Mouse (Mus musculus): ENCODE results near the gene Ublcp1. TPM values are rescaled to one million over a fixed set of nuclear protein-coding genes. Genes with fewer than 3 reads are reported as not detected.

Gene Ublcp1
- polyA plus RNA-seq, 1 experiment from 2014 or later: 78.4 TPM

- 57% methylated on average over 1 of the region's 1 CpGs for WGBS
- Histone ChIP-seq H3K4me3 (ENCODE audit: low read length) (no peak overlapping the region), H3K4me2 (replicated peaks; ENCODE audit: low read depth, low read length) (no peak overlapping the region), H3K4me1 (ENCODE audit: control insufficient read depth, insufficient read depth, low read length) (no peaks in the 10 kb centered on the region), H3K9ac (ENCODE audit: low read depth, low read length) (no peak overlapping the region), H3K9me3 (ENCODE audit: control insufficient read depth, low read length) (no peaks in the 10 kb centered on the region), H3K27ac (ENCODE audit: low read depth, low read length) (no peak overlapping the region), H3K27me3 (ENCODE audit: control insufficient read depth, insufficient read depth, low read length) (no peaks in the 10 kb centered on the region), H3K36me3 (ENCODE audit: control insufficient read depth, insufficient read depth, low read length) (no peaks in the 10 kb centered on the region)
- no peak for ATAC-seq (ENCODE audit: low FRiP score, low TSS enrichment)
Measured at GRCm38 (mm10) chr11:44417403-44417802, 52.9 kb downstream of the Ublcp1 start.

GRCm38 (mm10) chr11:44414605-44415004 lies 55.7 kb downstream of the Ublcp1 start:
- H3K27me3 ChIP-seq (ENCODE audit: control insufficient read depth, insufficient read depth, low read length): no peaks in the 10 kb centered on the region
- H3K9me3 ChIP-seq (ENCODE audit: control insufficient read depth, low read length): no peaks in the 10 kb centered on the region
- H3K36me3 ChIP-seq (ENCODE audit: control insufficient read depth, insufficient read depth, low read length): no peaks in the 10 kb centered on the region
- H3K9ac ChIP-seq (ENCODE audit: low read depth, low read length): no peak overlapping the region
- 95% methylated on average over 3 of the region's 3 CpGs for WGBS
- H3K4me1 ChIP-seq (ENCODE audit: control insufficient read depth, insufficient read depth, low read length): no peaks in the 10 kb centered on the region
- no peak for ATAC-seq (ENCODE audit: low FRiP score, low TSS enrichment)
- no peak overlapping the region for H3K4me2 ChIP-seq (replicated peaks; ENCODE audit: low read depth, low read length)
- H3K4me3 ChIP-seq (ENCODE audit: low read length): no peak overlapping the region
- H3K27ac ChIP-seq (ENCODE audit: low read depth, low read length): no peak overlapping the region

GRCm38 (mm10) chr11:44413371-44413770 lies 56.9 kb downstream of the Ublcp1 start:
- H3K4me1 ChIP-seq (ENCODE audit: control insufficient read depth, insufficient read depth, low read length): no peaks in the 10 kb centered on the region
- 90% methylated on average over 3 of the region's 3 CpGs for WGBS
- H3K27me3 ChIP-seq (ENCODE audit: control insufficient read depth, insufficient read depth, low read length): no peaks in the 10 kb centered on the region
- H3K9me3 ChIP-seq (ENCODE audit: control insufficient read depth, low read length): no peaks in the 10 kb centered on the region
- H3K9ac ChIP-seq (ENCODE audit: low read depth, low read length): no peak overlapping the region
- no peak for ATAC-seq (ENCODE audit: low FRiP score, low TSS enrichment)
- H3K4me2 ChIP-seq (replicated peaks; ENCODE audit: low read depth, low read length): no peak overlapping the region
- no peak overlapping the region for H3K27ac ChIP-seq (ENCODE audit: low read depth, low read length)
- no peak overlapping the region for H3K4me3 ChIP-seq (ENCODE audit: low read length)
- H3K36me3 ChIP-seq (ENCODE audit: control insufficient read depth, insufficient read depth, low read length): no peaks in the 10 kb centered on the region

GRCm38 (mm10) chr11:44412276-44412675 lies 58.0 kb downstream of the Ublcp1 start:
- H3K4me2 ChIP-seq (replicated peaks; ENCODE audit: low read depth, low read length): no peak overlapping the region
- H3K27me3 ChIP-seq (ENCODE audit: control insufficient read depth, insufficient read depth, low read length): no peaks in the 10 kb centered on the region
- ATAC-seq (ENCODE audit: low FRiP score, low TSS enrichment): no peak
- no peak overlapping the region for H3K27ac ChIP-seq (ENCODE audit: low read depth, low read length)
- no peak overlapping the region for H3K9ac ChIP-seq (ENCODE audit: low read depth, low read length)
- no peaks in the 10 kb centered on the region for H3K4me1 ChIP-seq (ENCODE audit: control insufficient read depth, insufficient read depth, low read length)
- no peaks in the 10 kb centered on the region for H3K9me3 ChIP-seq (ENCODE audit: control insufficient read depth, low read length)
- 67% methylated on average over 8 of the region's 8 CpGs for WGBS
- H3K36me3 ChIP-seq (ENCODE audit: control insufficient read depth, insufficient read depth, low read length): no peaks in the 10 kb centered on the region
- no peak overlapping the region for H3K4me3 ChIP-seq (ENCODE audit: low read length)

GRCm38 (mm10) chr11:44410413-44410812 lies 59.9 kb downstream of the Ublcp1 start:
- no peaks in the 10 kb centered on the region for H3K4me1 ChIP-seq (ENCODE audit: control insufficient read depth, insufficient read depth, low read length)
- H3K27ac ChIP-seq (ENCODE audit: low read depth, low read length): no peak overlapping the region
- ATAC-seq (ENCODE audit: low FRiP score, low TSS enrichment): no peak
- WGBS: 69% methylated on average over 3 of the region's 3 CpGs
- no peaks in the 10 kb centered on the region for H3K27me3 ChIP-seq (ENCODE audit: control insufficient read depth, insufficient read depth, low read length)
- no peak overlapping the region for H3K4me3 ChIP-seq (ENCODE audit: low read length)
- no peak overlapping the region for H3K4me2 ChIP-seq (replicated peaks; ENCODE audit: low read depth, low read length)
- no peaks in the 10 kb centered on the region for H3K36me3 ChIP-seq (ENCODE audit: control insufficient read depth, insufficient read depth, low read length)
- no peaks in the 10 kb centered on the region for H3K9me3 ChIP-seq (ENCODE audit: control insufficient read depth, low read length)
- no peak overlapping the region for H3K9ac ChIP-seq (ENCODE audit: low read depth, low read length)

GRCm38 (mm10) chr11:44408626-44409025 lies 61.7 kb downstream of the Ublcp1 start:
- Histone ChIP-seq H3K36me3 (ENCODE audit: control insufficient read depth, insufficient read depth, low read length) (no peaks in the 10 kb centered on the region), H3K9ac (ENCODE audit: low read depth, low read length) (no peak overlapping the region), H3K4me3 (ENCODE audit: low read length) (no peak overlapping the region), H3K27me3 (ENCODE audit: control insufficient read depth, insufficient read depth, low read length) (no peaks in the 10 kb centered on the region), H3K27ac (ENCODE audit: low read depth, low read length) (no peak overlapping the region), H3K9me3 (ENCODE audit: control insufficient read depth, low read length) (no peaks in the 10 kb centered on the region), H3K4me1 (ENCODE audit: control insufficient read depth, insufficient read depth, low read length) (no peaks in the 10 kb centered on the region), H3K4me2 (replicated peaks; ENCODE audit: low read depth, low read length) (no peak overlapping the region)
- no peak for ATAC-seq (ENCODE audit: low FRiP score, low TSS enrichment)
- 29% methylated on average over 5 of the region's 5 CpGs for WGBS

- H3K4me1 ChIP-seq (ENCODE audit: control insufficient read depth, insufficient read depth, low read length): no peaks in the 10 kb centered on the region
- H3K9ac ChIP-seq (ENCODE audit: low read depth, low read length): no peak overlapping the region
- ATAC-seq (ENCODE audit: low FRiP score, low TSS enrichment): no peak
- H3K4me2 ChIP-seq (replicated peaks; ENCODE audit: low read depth, low read length): no peak overlapping the region
- H3K36me3 ChIP-seq (ENCODE audit: control insufficient read depth, insufficient read depth, low read length): no peaks in the 10 kb centered on the region
- no peaks in the 10 kb centered on the region for H3K9me3 ChIP-seq (ENCODE audit: control insufficient read depth, low read length)
- 58% methylated on average over 5 of the region's 5 CpGs for WGBS
- H3K27ac ChIP-seq (ENCODE audit: low read depth, low read length): no peak overlapping the region
- no peaks in the 10 kb centered on the region for H3K27me3 ChIP-seq (ENCODE audit: control insufficient read depth, insufficient read depth, low read length)
- H3K4me3 ChIP-seq (ENCODE audit: low read length): no peak overlapping the region
Measured at GRCm38 (mm10) chr11:44406457-44406856, 63.8 kb downstream of the Ublcp1 start.

GRCm38 (mm10) chr11:44405961-44406360 lies 64.3 kb downstream of the Ublcp1 start:
- no peak overlapping the region for H3K4me2 ChIP-seq (replicated peaks; ENCODE audit: low read depth, low read length)
- H3K4me1 ChIP-seq (ENCODE audit: control insufficient read depth, insufficient read depth, low read length): no peaks in the 10 kb centered on the region
- ATAC-seq (ENCODE audit: low FRiP score, low TSS enrichment): no peak
- H3K9ac ChIP-seq (ENCODE audit: low read depth, low read length): no peak overlapping the region
- no peaks in the 10 kb centered on the region for H3K36me3 ChIP-seq (ENCODE audit: control insufficient read depth, insufficient read depth, low read length)
- WGBS: 14% methylated on average over 1 of the region's 1 CpGs
- no peak overlapping the region for H3K27ac ChIP-seq (ENCODE audit: low read depth, low read length)
- H3K4me3 ChIP-seq (ENCODE audit: low read length): no peak overlapping the region
- H3K9me3 ChIP-seq (ENCODE audit: control insufficient read depth, low read length): no peaks in the 10 kb centered on the region
- H3K27me3 ChIP-seq (ENCODE audit: control insufficient read depth, insufficient read depth, low read length): no peaks in the 10 kb centered on the region

GRCm38 (mm10) chr11:44405113-44405512 lies 65.2 kb downstream of the Ublcp1 start:
- no peak for ATAC-seq (ENCODE audit: low FRiP score, low TSS enrichment)
- Histone ChIP-seq H3K36me3 (ENCODE audit: control insufficient read depth, insufficient read depth, low read length) (no peaks in the 10 kb centered on the region), H3K4me1 (ENCODE audit: control insufficient read depth, insufficient read depth, low read length) (no peaks in the 10 kb centered on the region), H3K4me2 (replicated peaks; ENCODE audit: low read depth, low read length) (no peak overlapping the region), H3K27me3 (ENCODE audit: control insufficient read depth, insufficient read depth, low read length) (no peaks in the 10 kb centered on the region), H3K9me3 (ENCODE audit: control insufficient read depth, low read length) (no peaks in the 10 kb centered on the region), H3K9ac (ENCODE audit: low read depth, low read length) (no peak overlapping the region), H3K4me3 (ENCODE audit: low read length) (no peak overlapping the region), H3K27ac (ENCODE audit: low read depth, low read length) (no peak overlapping the region)
- WGBS: 86% methylated on average over 4 of the region's 4 CpGs
